Comparison of ENCODE assay signal across 12 mouse cellular contexts in genomic region chr1:194651987-194652386, GRCm38 (mm10). TPM values are rescaled to one million over a fixed set of nuclear protein-coding genes. Genes with fewer than 3 reads are reported as not detected.
DNase-seq lines count a peak whose midpoint lies in the region; ATAC-seq and TF ChIP-seq lines count a peak whose summit lies in the region.
"Had no signal": no experiment of that assay in that cellular context is flagged by ENCODE, and none has a peak within 500 bp of the region (broad histone marks: within the 10 kb centered on the region; RNA-seq: fewer than 3 reads in every experiment).

No protein-coding gene starts in this region.

- peak; percentile 22 for TF ChIP-seq EP300 in stomach, postnatal 0 days (optimal IDR thresholded peaks at IDR 0.05)

- H3K27ac ChIP-seq in testis, adult 2 months (ENCODE audit: control insufficient read depth, insufficient read depth, low read depth, low read length), result peak overlapping the region; percentile 53
- peak overlapping the region; percentile 30 for H3K27ac ChIP-seq in heart, embryonic 13.5 days (replicated peaks)
- H3K27ac ChIP-seq in stomach, postnatal 0 days (replicated peaks), result peak overlapping the region; percentile 19; the same call in 1 of the 2 replicates
- H3K27ac ChIP-seq: forebrain, embryonic 15.5 days; liver, embryonic 14.5 days; neural tube, embryonic 12.5 days had no signal

- H3K4me3 ChIP-seq in testis, adult 2 months (ENCODE audit: control insufficient read depth, low read depth, low read length), result peak overlapping the region; percentile 22
- H3K4me3 ChIP-seq in heart, embryonic 13.5 days, result no peak overlapping the region
- H3K4me3 ChIP-seq in stomach, postnatal 0 days (ENCODE audit: low read depth, low read length), result no peak overlapping the region
- H3K4me3 ChIP-seq: forebrain, embryonic 15.5 days; neural tube, embryonic 12.5 days had no signal

- TF ChIP-seq CTCF in testis, adult 2 months (IDR thresholded peaks at IDR 0.05; ENCODE audit: control insufficient read depth, insufficient read depth, insufficient replicate concordance, low read depth, low read length), result no peak
- TF ChIP-seq CTCF in stomach, postnatal 0 days (IDR thresholded peaks at IDR 0.05; ENCODE audit: low read depth), result no peak

- TF ChIP-seq POLR2A in testis, adult 2 months (IDR thresholded peaks at IDR 0.05; ENCODE audit: control insufficient read depth, low read depth, low read length), result no peak

- no peak overlapping the region for H3K4me2 ChIP-seq in heart, embryonic 13.5 days
- no peak overlapping the region for H3K4me2 ChIP-seq in stomach, postnatal 0 days (replicated peaks; ENCODE audit: low read depth)
- H3K4me2 ChIP-seq: forebrain, embryonic 15.5 days; neural tube, embryonic 12.5 days had no signal

- no peaks in the 10 kb centered on the region for H3K4me1 ChIP-seq in testis, adult 2 months (ENCODE audit: control insufficient read depth, insufficient read depth, low read length)
- peaks cover 14% of the 10 kb centered on the region for H3K4me1 ChIP-seq in heart, embryonic 13.5 days
- H3K4me1 ChIP-seq in stomach, postnatal 0 days (replicated peaks; ENCODE audit: control insufficient read depth, insufficient read depth), result no peaks in the 10 kb centered on the region
- H3K4me1 ChIP-seq: neural tube, embryonic 12.5 days had no signal

- no peaks in the 10 kb centered on the region for H3K9me3 ChIP-seq in heart, embryonic 13.5 days
- no peaks in the 10 kb centered on the region for H3K9me3 ChIP-seq in stomach, postnatal 0 days (ENCODE audit: control insufficient read depth, low read length)
- H3K9me3 ChIP-seq: forebrain, embryonic 15.5 days; neural tube, embryonic 12.5 days had no signal

- no peak for DNase-seq in testis, postnatal 14 days (ENCODE audit: low spot score)
- DNase-seq in kidney, postnatal 36 days, result peak; percentile 46 to 79
- no peak for DNase-seq in stomach, postnatal 0 days (ENCODE audit: low spot score)
- no peak for DNase-seq in frontal cortex, postnatal 25 days (ENCODE audit: low spot score in 2 of 2)
- DNase-seq: cerebellum, adult 9-11 months had no signal

- H3K9ac ChIP-seq in heart, embryonic 13.5 days, result no peak overlapping the region
- no peak overlapping the region for H3K9ac ChIP-seq in stomach, postnatal 0 days (ENCODE audit: low read length)
- H3K9ac ChIP-seq: forebrain, embryonic 15.5 days; liver, embryonic 14.5 days; neural tube, embryonic 12.5 days had no signal

- H3K36me3 ChIP-seq in testis, adult 2 months (ENCODE audit: control insufficient read depth, insufficient read depth, low read length), result no peaks in the 10 kb centered on the region
- H3K36me3 ChIP-seq in heart, embryonic 13.5 days, result peaks cover 32% of the 10 kb centered on the region
- peaks cover 2% of the 10 kb centered on the region; the same call in 1 of the 2 replicates for H3K36me3 ChIP-seq in stomach, postnatal 0 days (ENCODE audit: control insufficient read depth, insufficient read depth, low read length)

- ATAC-seq in heart, embryonic 13.5 days (ENCODE audit: extremely low read depth, insufficient number of reproducible peaks, low FRiP score, low TSS enrichment), result peak; percentile 19; the same call in 1 of the 2 replicates
- peak; percentile 93 for ATAC-seq in stomach, postnatal 0 days (ENCODE audit: low FRiP score, low TSS enrichment)
- no peak for ATAC-seq in megakaryocyte progenitor cell, adult 5-6 weeks (replicated peaks; ENCODE audit: poor library complexity)
- no peak for ATAC-seq in activated CD4-positive, CD25-positive, alpha-beta regulatory T cell, adult 4 months
- ATAC-seq: forebrain, embryonic 15.5 days had no signal

- no peaks in the 10 kb centered on the region for H3K27me3 ChIP-seq in testis, adult 2 months (ENCODE audit: control insufficient read depth, insufficient read depth, low read length)
- H3K27me3 ChIP-seq in heart, embryonic 13.5 days (replicated peaks), result no peaks in the 10 kb centered on the region
- no peaks in the 10 kb centered on the region for H3K27me3 ChIP-seq in stomach, postnatal 0 days (ENCODE audit: control insufficient read depth, insufficient read depth, low read length)
- H3K27me3 ChIP-seq: forebrain, embryonic 15.5 days; neural tube, embryonic 12.5 days had no signal

- WGBS in heart, embryonic 13.5 days, result 34% methylated on average over 3 of the region's 3 CpGs
- 76% methylated on average over 3 of the region's 3 CpGs for WGBS in stomach, postnatal 0 days

RNA-seq across cellular contexts. Expression of gene Plxna2, which starts 34.0 kb away (rescaled TPM):
- polyA plus RNA-seq in testis, adult 2 months (2012; rRNA removed), result 7.9 and 8.2 TPM in 2 replicates
- polyA plus RNA-seq in heart, embryonic 13.5 days (2015; fragmentation: Nextera tagmentation; extraction: Ambion mirVana), result 6.0 and 6.3 TPM in 2 replicates
- polyA plus RNA-seq in stomach, postnatal 0 days (2015; fragmentation: Nextera tagmentation; extraction: Ambion mirVana), result 3.4 and 3.5 TPM in 2 replicates
- total RNA-seq in megakaryocyte progenitor cell, adult 5-6 weeks (2015), result 0.39 and 0.72 TPM in 2 replicates
- 0.17 and 0.34 TPM in 2 replicates for total RNA-seq in megakaryocyte progenitor cell, adult 5-6 weeks (2017)
- polyA plus RNA-seq in activated CD4-positive, CD25-positive, alpha-beta regulatory T cell, adult 4 months (2017; shearing (Covaris generic)), result not detected

Comparison
In these comparisons a context has a peak if more than half of its experiments do, and no peak if none do; other contexts are left out.
1. DNase-seq: peak in kidney, postnatal 36 days (2 of 2); none in testis, postnatal 14 days (single experiment), stomach, postnatal 0 days (single experiment) and frontal cortex, postnatal 25 days (0 of 2).
2. ATAC-seq: peak in heart, embryonic 13.5 days (single experiment) and stomach, postnatal 0 days (single experiment); none in megakaryocyte progenitor cell, adult 5-6 weeks (single experiment) and activated CD4-positive, CD25-positive, alpha-beta regulatory T cell, adult 4 months (single experiment).
3. Peak in every context shown above with its lines, with median percentiles within 50 percentile points of each other: H3K27ac ChIP-seq.